Mouse (Mus musculus): ENCODE results near the gene Srp54a. TPM values are rescaled to one million over a fixed set of nuclear protein-coding genes. Genes with fewer than 3 reads are reported as not detected.
"Not testable (repeated sequence)": the region's sequence is repeated elsewhere in the genome, so short reads cannot be mapped to it uniquely, and the experiment has no call there.

The Srp54a gene
- polyA plus RNA-seq, 1 experiment from 2014 or later, result 179 TPM

DNA sequence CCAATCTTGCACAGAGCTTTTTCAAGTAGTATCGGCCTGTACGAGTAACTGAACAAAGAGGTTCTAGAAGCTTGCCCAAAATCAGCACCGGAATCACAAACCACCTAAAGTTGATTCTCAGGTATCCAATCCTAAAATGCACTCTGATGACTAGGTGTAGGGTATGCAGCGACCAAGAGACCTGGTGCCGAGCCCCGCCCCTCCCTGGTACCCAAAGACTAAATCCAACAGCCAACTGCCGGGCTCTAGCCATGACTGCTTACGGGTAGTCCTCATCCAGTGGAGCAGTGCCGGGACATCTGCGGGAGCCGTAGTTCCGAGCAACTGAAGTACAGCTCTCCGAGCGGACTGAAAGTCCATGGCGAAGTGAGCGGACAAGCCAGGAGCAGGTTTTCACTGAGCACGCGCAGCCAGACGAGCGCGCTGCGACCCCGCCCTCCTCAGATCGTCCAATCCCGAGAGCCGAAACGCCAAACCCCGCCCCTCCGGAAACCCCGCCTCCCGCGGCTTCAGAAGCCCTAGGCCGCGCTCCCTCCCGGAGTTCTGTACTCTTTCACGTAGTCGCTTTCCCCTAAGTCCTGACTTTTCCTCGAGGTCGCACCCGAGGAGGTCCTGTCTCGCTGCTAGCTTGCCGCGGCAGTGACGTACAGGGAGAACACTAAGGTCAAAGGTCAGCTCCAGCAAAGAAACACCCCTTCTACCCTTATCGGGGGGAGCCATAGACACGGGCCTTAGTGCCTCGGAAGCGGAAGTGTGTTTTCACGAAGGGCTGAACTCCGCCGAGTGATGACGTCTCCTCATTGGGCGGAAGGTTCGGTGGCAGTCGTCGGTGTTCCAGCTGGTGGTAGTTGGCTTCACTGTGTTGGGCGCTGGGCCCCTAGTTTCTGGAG lies 74.7 kb downstream of the Srp54a start, which contains the start of gene Srp54b:
Srp54b (plus strand) TSS at position 546 of the 890 bp plus-strand sequence.
- not testable (repeated sequence) for H3K36me3 ChIP-seq; H3K4me1 ChIP-seq; H3K9me3 ChIP-seq; H3K27ac ChIP-seq; H3K4me2 ChIP-seq (replicated peaks); H3K27me3 ChIP-seq; H3K9ac ChIP-seq
- WGBS, result no CpG with 5 or more reads among the region's 57 CpGs
- peak within 1 kb of the TSS; percentile 29 for H3K4me3 ChIP-seq
- peak; percentile 98 for ATAC-seq (ENCODE audit: insufficient number of reproducible peaks, insufficient read depth, low FRiP score, low TSS enrichment)

GRCm38 (mm10) chr12:55155449-55155783 lies 75.4 kb downstream of the Srp54a start:
- H3K4me1 ChIP-seq; H3K9me3 ChIP-seq; H3K27me3 ChIP-seq; ATAC-seq (ENCODE audit: insufficient number of reproducible peaks, insufficient read depth, low FRiP score, low TSS enrichment); H3K27ac ChIP-seq; H3K36me3 ChIP-seq; H3K9ac ChIP-seq; H3K4me2 ChIP-seq (replicated peaks): not testable (repeated sequence)
- H3K4me3 ChIP-seq, result peak overlapping the region; percentile 29
- 2% methylated on average over 11 of the region's 24 CpGs for WGBS

Other genes starting within 250 kb of the Srp54a start
- gene Cfl2, start 217.4 kb upstream of the Srp54a start, polyA plus RNA-seq (2016; fragmentation: Nextera tagmentation; extraction: Ambion mirVana), result 166 TPM in 2 replicates
- not detected in 2 replicates for gene Gm20403, start 93.7 kb upstream of the Srp54a start, polyA plus RNA-seq (2016; fragmentation: Nextera tagmentation; extraction: Ambion mirVana)
- gene Baz1a, start 65.9 kb upstream of the Srp54a start, polyA plus RNA-seq (2016; fragmentation: Nextera tagmentation; extraction: Ambion mirVana), result 28.8 and 34.3 TPM in 2 replicates
- gene 2700097O09Rik, start 152 bp upstream of the Srp54a start, polyA plus RNA-seq (2016; fragmentation: Nextera tagmentation; extraction: Ambion mirVana), result 40.8 and 46.7 TPM in 2 replicates
- 19.5 and 24.4 TPM in 2 replicates for gene Fam177a, start 44.2 kb downstream of the Srp54a start, polyA plus RNA-seq (2016; fragmentation: Nextera tagmentation; extraction: Ambion mirVana)
- 62.9 and 64.4 TPM in 2 replicates for gene Srp54b, start 74.8 kb downstream of the Srp54a start, polyA plus RNA-seq (2016; fragmentation: Nextera tagmentation; extraction: Ambion mirVana)
- 6.2 TPM in 1 of 2 replicates, not detected in the other for gene 1700047I17Rik2, start 119.3 kb downstream of the Srp54a start, polyA plus RNA-seq (2016; fragmentation: Nextera tagmentation; extraction: Ambion mirVana)
- gene Srp54c, start 149.9 kb downstream of the Srp54a start, polyA plus RNA-seq (2016; fragmentation: Nextera tagmentation; extraction: Ambion mirVana), result 73.0 and 74.5 TPM in 2 replicates
- gene 1110008L16Rik, start 219.3 kb downstream of the Srp54a start, polyA plus RNA-seq (2016; fragmentation: Nextera tagmentation; extraction: Ambion mirVana), result 15.4 and 16.0 TPM in 2 replicates
- gene Ppp2r3c, start 222.7 kb downstream of the Srp54a start, polyA plus RNA-seq (2016; fragmentation: Nextera tagmentation; extraction: Ambion mirVana), result 20.7 and 22.1 TPM in 2 replicates

Data from embryonic facial prominence, embryonic 12.5 days (tissue).